Mouse (Mus musculus) brain, embryonic 14.5 days (tissue): ENCODE measurements around the gene Svs1.

Experiments
- CTCF ChIP-seq: fragments of 200-500 bp; IDR thresholded peaks from 2 replicates; pipeline ENCODE4 v1.5.1; 2012; ENCODE audit warnings: inconsistent platforms, mild to moderate bottlenecking, moderate library complexity, borderline replicate concordance; ENCODE audit not compliant: insufficient read depth, insufficient read length; ENCODE audit errors: extremely low read depth
- POLR2A ChIP-seq: fragments of 200-500 bp; IDR thresholded peaks from 2 replicates; pipeline ENCODE4 v1.6.1; 2012; ENCODE audit warnings: mild to moderate bottlenecking, inconsistent platforms, borderline replicate concordance; ENCODE audit not compliant: poor library complexity, insufficient read depth, insufficient read length, severe bottlenecking; ENCODE audit errors: extremely low read depth

DNA sequence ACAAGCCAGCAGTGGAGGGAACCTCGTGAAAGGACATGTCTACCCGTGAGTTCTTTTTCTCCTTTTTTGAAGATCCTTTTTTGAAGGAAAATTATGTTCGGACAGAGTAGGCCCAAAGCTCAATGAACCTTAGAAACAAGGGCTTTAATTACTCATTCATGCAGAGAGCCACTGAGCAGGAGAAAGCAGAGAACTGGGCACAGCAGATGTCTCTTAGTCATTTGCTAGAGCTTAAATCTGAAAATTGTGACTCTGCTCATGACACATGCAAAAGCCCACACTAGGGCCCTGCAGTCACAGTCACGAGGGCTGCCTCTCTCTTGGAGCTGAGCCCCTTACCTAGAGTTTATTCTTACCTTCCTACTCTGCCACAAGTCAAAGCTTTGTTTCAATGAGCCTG, 46.1 kb downstream of the Svs1 start:
- TF ChIP-seq CTCF = no peak
- no peak for TF ChIP-seq POLR2A
